Mouse (Mus musculus) heart, embryonic 13.5 days (tissue): ENCODE data around the gene Sh3gl2. TPM values are rescaled to one million over a fixed set of nuclear protein-coding genes. Genes with fewer than 3 reads are reported as not detected.

Experiments used
- ATAC-seq: fragments of 200-750 bp; cut with Nextera tagmentation; 2 replicates; pipeline ENCODE4 v1.8.0; 2017; ENCODE audit warnings: moderate TSS enrichment; ENCODE audit not compliant: insufficient number of reproducible peaks, low FRiP score, low TSS enrichment; ENCODE audit errors: extremely low read depth
- H3K27ac ChIP-seq: fragments of 300-500 bp; sonication (generic); replicated peaks from 2 replicates; pipeline ENCODE4 v1.5.1; 2015; ENCODE audit warnings: moderate library complexity, mild to moderate bottlenecking, inconsistent platforms
- H3K27me3 ChIP-seq: fragments of 300-500 bp; sonication (generic); replicated peaks from 2 replicates; pipeline ENCODE4 v1.6.1; 2015; ENCODE audit warnings: mild to moderate bottlenecking, inconsistent platforms
- H3K36me3 ChIP-seq: fragments of 300-500 bp; sonication (generic); 2 replicates; pipeline ENCODE4 v1.6.1; 2015; ENCODE audit warnings: mild to moderate bottlenecking, inconsistent platforms
- H3K4me1 ChIP-seq: fragments of 300-500 bp; sonication (generic); 2 replicates; pipeline ENCODE4 v1.6.1; 2015; ENCODE audit warnings: inconsistent platforms
- H3K4me2 ChIP-seq: fragments of 300-500 bp; sonication (generic); 2 replicates; pipeline ENCODE4 v1.6.1; 2015; ENCODE audit warnings: inconsistent platforms, mild to moderate bottlenecking, moderate library complexity
- H3K4me3 ChIP-seq: fragments of 300-500 bp; sonication (generic); 2 replicates; pipeline ENCODE4 v1.5.1; 2015; ENCODE audit warnings: moderate library complexity, mild to moderate bottlenecking, inconsistent platforms
- H3K9ac ChIP-seq: fragments of 300-500 bp; sonication (generic); 2 replicates; pipeline ENCODE4 v1.6.1; 2015; ENCODE audit warnings: inconsistent platforms, mild to moderate bottlenecking, moderate library complexity
- H3K9me3 ChIP-seq: fragments of 300-500 bp; sonication (generic); 2 replicates; pipeline ENCODE4 v1.6.1; 2016; ENCODE audit warnings: inconsistent platforms
- WGBS: fragments of 180-500 bp; shearing (Covaris S2); methylation state at CpG from one replicate; pipeline ENCODE4 v1.1.7; 2015; ENCODE audit warnings: mixed read lengths; 5-methylcytosine and 5-hydroxymethylcytosine counted together
- polyA plus RNA-seq: library from polyadenylated mRNA; unstranded; fragments of >200 nt; fragmentation: Nextera tagmentation; extraction: Ambion mirVana; gene quantifications from 2 replicates; pipeline ENCODE4 v1.2.1, GENCODE M21; 2015

Sh3gl2 gene
- 0.84 and 1.1 TPM in 2 replicates for polyA plus RNA-seq

- peaks cover 13% of the 10 kb centered on the region for H3K4me1 ChIP-seq
- no peaks in the 10 kb centered on the region for H3K9me3 ChIP-seq
- no peak within 1 kb of the TSS for H3K27ac ChIP-seq
- peak within 1 kb of the TSS; percentile 75 for H3K9ac ChIP-seq
- no peak for ATAC-seq
- H3K4me3 ChIP-seq = peak within 1 kb of the TSS; percentile 75
- peak within 1 kb of the TSS; percentile 97 for H3K4me2 ChIP-seq
- no peaks in the 10 kb centered on the region for H3K36me3 ChIP-seq
- WGBS = 1% methylated on average over 47 of the region's 48 CpGs
- H3K27me3 ChIP-seq = peaks cover 69% of the 10 kb centered on the region
Observed at GRCm38 (mm10) chr4:85205071-85205635, at the start of gene Sh3gl2. TSS of gene Sh3gl2 (plus strand) at chr4:85205126.

- 58% methylated on average over 4 of the region's 4 CpGs for whole genome bisulfite sequencing
- Histone ChIP-seq H3K9me3 (no peaks in the 10 kb centered on the region), H3K9ac (no peak overlapping the region), H3K4me1 (no peaks in the 10 kb centered on the region), H3K27me3 (no peaks in the 10 kb centered on the region), H3K4me2 (no peak overlapping the region), H3K4me3 (no peak overlapping the region), H3K27ac (no peak overlapping the region), H3K36me3 (no peaks in the 10 kb centered on the region)
- no peak for ATAC-seq
Observed at GRCm38 (mm10) chr4:85161156-85161555, 43.8 kb upstream of the Sh3gl2 start.

- Histone ChIP-seq H3K36me3 (no peaks in the 10 kb centered on the region), H3K9ac (no peak overlapping the region), H3K27ac (no peak overlapping the region), H3K4me2 (peak overlapping the region; percentile 59), H3K4me1 (no peaks in the 10 kb centered on the region), H3K27me3 (no peaks in the 10 kb centered on the region), H3K4me3 (peak overlapping the region; percentile 20; the same call in 1 of the 2 replicates), H3K9me3 (no peaks in the 10 kb centered on the region)
- no peak for ATAC-seq
- WGBS = 23% methylated on average over 27 of the region's 27 CpGs
Observed at GRCm38 (mm10) chr4:85162468-85163312, 42.2 kb upstream of the Sh3gl2 start.

- no peak overlapping the region for H3K4me2 ChIP-seq
- no peak overlapping the region for H3K4me3 ChIP-seq
- no peaks in the 10 kb centered on the region for H3K36me3 ChIP-seq
- no peak overlapping the region for H3K9ac ChIP-seq
- no peak overlapping the region for H3K27ac ChIP-seq
- no peaks in the 10 kb centered on the region for H3K4me1 ChIP-seq
- 77% methylated on average over 2 of the region's 2 CpGs for WGBS
- H3K27me3 ChIP-seq = no peaks in the 10 kb centered on the region
- no peak for ATAC-seq
- H3K9me3 ChIP-seq = no peaks in the 10 kb centered on the region
Observed at GRCm38 (mm10) chr4:85163313-85163615, 41.7 kb upstream of the Sh3gl2 start.

- 87% methylated on average over 12 of the region's 12 CpGs for WGBS
- no peak for ATAC-seq
- H3K4me3 ChIP-seq = no peak overlapping the region
Observed at GRCm38 (mm10) chr4:85168001-85168400, 36.9 kb upstream of the Sh3gl2 start.

GRCm38 (mm10) chr4:85175466-85175865 is 29.5 kb upstream of the Sh3gl2 start:
- H3K27me3 ChIP-seq = no peaks in the 10 kb centered on the region
- no peak overlapping the region for H3K9ac ChIP-seq
- H3K27ac ChIP-seq = no peak overlapping the region
- no peak overlapping the region for H3K4me2 ChIP-seq
- ATAC-seq = no peak
- H3K9me3 ChIP-seq = no peaks in the 10 kb centered on the region
- H3K4me1 ChIP-seq = no peaks in the 10 kb centered on the region
- WGBS = 79% methylated on average over 4 of the region's 4 CpGs
- H3K4me3 ChIP-seq = no peak overlapping the region
- H3K36me3 ChIP-seq = no peaks in the 10 kb centered on the region

More at GRCm38 (mm10) chr4:85168001-85168400, 36.9 kb upstream of the Sh3gl2 start:
- Histone ChIP-seq H3K36me3 (no peaks in the 10 kb centered on the region), H3K9ac (no peak overlapping the region), H3K9me3 (no peaks in the 10 kb centered on the region), H3K4me1 (no peaks in the 10 kb centered on the region), H3K27me3 (no peaks in the 10 kb centered on the region), H3K4me2 (no peak overlapping the region), H3K27ac (no peak overlapping the region)

GRCm38 (mm10) chr4:85178394-85179051 is 26.4 kb upstream of the Sh3gl2 start:
- no peak for ATAC-seq
- 80% methylated on average over 9 of the region's 9 CpGs for WGBS

GRCm38 (mm10) chr4:85186011-85186410 is 18.9 kb upstream of the Sh3gl2 start:
- Histone ChIP-seq H3K36me3 (no peaks in the 10 kb centered on the region), H3K9ac (no peak overlapping the region), H3K4me2 (no peak overlapping the region), H3K4me3 (no peak overlapping the region), H3K27ac (no peak overlapping the region), H3K4me1 (no peaks in the 10 kb centered on the region), H3K27me3 (no peaks in the 10 kb centered on the region), H3K9me3 (no peaks in the 10 kb centered on the region)
- WGBS = 50% methylated on average over 4 of the region's 4 CpGs
- ATAC-seq = no peak

More at GRCm38 (mm10) chr4:85178394-85179051, 26.4 kb upstream of the Sh3gl2 start:
- H3K4me2 ChIP-seq = no peak overlapping the region
- no peaks in the 10 kb centered on the region for H3K9me3 ChIP-seq
- H3K4me1 ChIP-seq = no peaks in the 10 kb centered on the region
- H3K27ac ChIP-seq = no peak overlapping the region
- H3K27me3 ChIP-seq = no peaks in the 10 kb centered on the region
- H3K36me3 ChIP-seq = no peaks in the 10 kb centered on the region
- no peak overlapping the region for H3K4me3 ChIP-seq
- no peak overlapping the region for H3K9ac ChIP-seq

GRCm38 (mm10) chr4:85196201-85196600 is 8.7 kb upstream of the Sh3gl2 start:
- WGBS = 48% methylated on average over 4 of the region's 4 CpGs
- Histone ChIP-seq H3K36me3 (no peaks in the 10 kb centered on the region), H3K4me1 (peaks cover 3% of the 10 kb centered on the region; the same call in 1 of the 2 replicates), H3K27ac (no peak overlapping the region), H3K27me3 (0 out of 2 replicates have a peak, but pooled peaks cover 3% of the 10 kb centered on the region), H3K9ac (no peak overlapping the region), H3K4me3 (no peak overlapping the region), H3K4me2 (no peak overlapping the region), H3K9me3 (no peaks in the 10 kb centered on the region)
- ATAC-seq = no peak

- no peaks in the 10 kb centered on the region for H3K36me3 ChIP-seq
- 72% methylated on average over 9 of the region's 9 CpGs for WGBS
- H3K27ac ChIP-seq = no peak overlapping the region
- H3K4me2 ChIP-seq = no peak overlapping the region
- no peak overlapping the region for H3K4me3 ChIP-seq
- peaks cover 19% of the 10 kb centered on the region for H3K27me3 ChIP-seq
- no peak for ATAC-seq
- no peak overlapping the region for H3K9ac ChIP-seq
- no peaks in the 10 kb centered on the region for H3K9me3 ChIP-seq
- peaks cover 5% of the 10 kb centered on the region; the same call in 1 of the 2 replicates for H3K4me1 ChIP-seq
Observed at GRCm38 (mm10) chr4:85198431-85198830, 6.5 kb upstream of the Sh3gl2 start.

- H3K4me1 ChIP-seq = peaks cover 13% of the 10 kb centered on the region
- WGBS = 52% methylated on average over 7 of the region's 7 CpGs
- H3K27me3 ChIP-seq = peaks cover 57% of the 10 kb centered on the region
- H3K4me2 ChIP-seq = no peak overlapping the region
- no peak overlapping the region for H3K27ac ChIP-seq
- H3K4me3 ChIP-seq = no peak overlapping the region
- ATAC-seq = no peak
- H3K9me3 ChIP-seq = no peaks in the 10 kb centered on the region
- H3K9ac ChIP-seq = no peak overlapping the region
- no peaks in the 10 kb centered on the region for H3K36me3 ChIP-seq
Observed at GRCm38 (mm10) chr4:85202582-85202981, 2.3 kb upstream of the Sh3gl2 start.
